Mouse (Mus musculus) layer of hippocampus, adult 9-11 months (tissue): Measurements from ENCODE around the gene Ghrhr.

ENCODE experiments used
- DNase-seq: peaks from one replicate; pipeline ENCODE4 v3.0.0; 2022

Gene Ghrhr

DNA sequence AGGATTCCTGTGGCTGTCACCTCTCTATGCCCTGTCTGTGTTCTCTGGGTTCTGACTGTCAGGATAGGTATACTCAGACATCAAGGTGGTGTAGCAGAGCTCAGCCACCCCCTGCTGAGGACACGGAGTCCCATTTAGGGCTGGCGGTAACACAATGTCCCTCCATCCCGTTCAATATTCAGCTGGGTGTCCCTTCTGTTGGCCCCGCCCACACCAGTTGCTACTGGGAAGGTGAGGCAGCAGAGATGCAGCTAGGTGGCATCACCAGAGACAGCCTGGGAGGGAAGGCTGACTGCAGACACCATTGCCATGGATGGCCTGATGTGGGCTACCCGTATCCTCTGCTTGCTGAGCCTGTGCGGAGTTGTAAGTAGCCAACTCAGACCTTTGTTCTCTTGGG, at the start of gene Ghrhr:
TSS of gene Ghrhr (plus strand) at position 220 of the 400 bp plus-strand sequence.
- DNase-seq, result no peak

DNA sequence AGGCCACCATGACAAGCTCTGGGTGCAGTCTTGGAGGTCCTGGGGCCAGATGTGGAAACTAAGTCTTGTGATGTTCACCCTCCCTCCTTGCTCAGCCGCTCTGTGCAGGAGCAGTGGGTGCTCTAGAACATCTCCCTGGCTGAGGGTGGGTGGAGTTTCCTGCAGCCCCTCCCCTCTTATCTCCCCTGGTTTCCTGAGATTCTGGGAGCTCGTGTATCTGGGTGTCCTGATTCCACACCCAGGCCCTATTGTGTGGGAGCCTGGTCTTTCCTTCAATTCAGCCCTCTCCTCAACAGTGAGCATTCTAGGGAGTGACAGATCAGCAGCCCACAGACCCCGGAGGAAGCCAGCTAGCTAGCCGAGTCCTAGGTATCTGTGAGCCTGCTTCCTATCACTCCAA, 49.8 kb upstream of the Ghrhr start:
- no peak for DNase-seq

DNA sequence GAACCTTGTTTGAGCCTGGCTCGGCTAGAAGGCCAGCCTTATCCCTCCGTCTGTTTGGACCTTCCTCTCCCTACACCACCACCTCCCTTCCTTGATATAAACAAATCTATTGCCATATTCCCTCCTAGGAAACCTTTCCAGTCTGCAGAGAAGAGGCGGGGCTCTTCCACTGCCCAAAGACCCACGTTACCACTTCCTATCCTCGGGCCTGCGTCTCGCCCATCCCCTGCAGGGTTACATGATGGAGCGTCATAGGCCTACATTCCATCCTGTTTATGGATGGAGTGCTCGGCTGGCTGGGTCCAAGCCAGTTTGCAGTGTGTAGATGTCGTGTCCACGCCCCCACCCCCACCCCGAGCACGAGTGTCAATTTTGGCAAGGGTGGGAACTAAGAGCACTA, 48.8 kb upstream of the Ghrhr start:
- DNase-seq, result no peak

DNA sequence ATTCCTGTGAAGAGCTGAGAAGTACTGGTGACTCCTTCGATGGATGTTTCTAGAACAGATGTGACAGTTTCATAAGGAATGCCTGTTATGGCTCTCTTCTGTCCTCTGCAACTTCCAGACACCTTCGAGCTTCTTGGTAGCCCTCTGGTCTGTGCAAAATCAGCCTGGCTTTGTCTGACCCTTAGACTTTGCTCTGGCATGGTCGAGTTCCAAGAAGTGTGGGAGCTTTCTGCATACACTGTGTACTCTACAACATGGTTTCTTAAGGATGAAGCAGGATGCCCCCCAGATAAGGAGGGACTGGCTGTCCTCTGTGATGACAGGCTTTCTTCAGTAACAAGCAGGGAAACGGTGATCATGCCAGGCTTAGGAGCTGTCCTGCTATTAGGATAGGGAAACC, 47.9 kb upstream of the Ghrhr start:
- DNase-seq, result no peak

DNA sequence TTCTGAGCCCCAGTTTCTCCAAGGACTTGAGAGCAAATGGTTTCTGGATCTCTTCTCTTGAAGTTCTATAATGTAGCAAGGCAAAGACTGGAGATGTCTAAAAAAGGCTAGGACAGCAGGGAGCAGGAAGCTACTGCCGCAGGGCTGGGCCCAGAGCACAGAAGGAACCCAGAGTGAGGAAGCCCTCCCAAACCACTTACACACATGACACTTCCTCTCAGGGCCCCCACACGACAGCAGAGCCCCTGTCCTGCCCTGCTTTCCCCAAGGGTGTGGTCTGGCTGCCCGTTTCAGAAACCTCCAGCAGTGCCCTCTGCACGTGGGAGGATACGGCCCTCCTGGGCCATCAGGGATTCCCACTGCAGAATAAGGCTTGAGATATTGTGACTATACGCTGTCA, 44.8 kb upstream of the Ghrhr start:
- DNase-seq, result no peak

DNA sequence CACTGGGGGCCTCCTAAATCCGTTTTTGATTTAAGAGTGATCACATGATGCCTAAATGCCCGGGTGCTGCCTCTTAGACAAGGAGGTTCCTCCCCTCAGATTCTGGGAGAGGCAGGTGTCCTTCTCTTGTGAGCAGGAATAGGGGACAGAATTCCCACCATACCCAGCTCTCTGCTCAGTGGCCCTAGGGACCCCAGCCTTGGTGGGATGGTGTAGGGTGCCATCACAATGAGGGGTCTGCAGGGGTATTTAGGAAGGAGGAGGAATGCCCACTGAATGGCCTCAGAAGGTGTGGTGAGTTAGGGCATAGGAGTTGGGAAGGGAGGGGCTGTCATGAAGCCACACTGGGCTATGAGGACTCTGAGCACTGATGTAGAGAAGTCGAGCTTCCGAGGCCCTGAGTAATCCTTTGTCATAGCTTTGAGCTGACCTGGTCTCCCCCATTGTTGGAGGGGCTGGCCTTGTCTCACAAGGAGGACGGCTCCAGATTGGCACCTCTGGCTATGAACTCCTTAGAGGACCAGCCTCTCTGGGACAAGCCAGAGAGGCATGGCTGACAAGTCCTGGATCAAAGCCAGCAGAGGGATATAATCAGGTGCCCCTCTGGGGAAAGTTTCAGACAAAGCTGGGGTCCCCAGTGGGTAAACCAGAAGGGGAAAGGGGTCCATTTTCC, 43.9 kb upstream of the Ghrhr start:
- DNase-seq, result no peak

DNA sequence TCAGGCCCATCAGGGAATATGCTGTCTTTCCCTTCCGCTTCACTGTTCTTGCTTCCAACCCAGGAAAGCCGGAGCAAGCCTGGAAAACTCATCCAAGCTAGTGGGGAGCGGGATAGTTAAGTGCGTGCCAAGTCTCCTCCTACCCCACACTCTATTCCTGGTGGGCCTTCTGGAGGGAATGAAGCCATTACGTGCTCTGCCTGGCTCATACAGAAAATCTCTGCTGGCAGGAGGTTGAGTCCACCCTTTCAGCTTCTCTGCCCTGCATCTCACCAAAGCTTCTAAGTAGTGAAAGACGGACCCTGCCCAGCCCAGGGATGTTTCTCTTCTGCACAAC, 43.4 kb upstream of the Ghrhr start:
- no peak for DNase-seq

DNA sequence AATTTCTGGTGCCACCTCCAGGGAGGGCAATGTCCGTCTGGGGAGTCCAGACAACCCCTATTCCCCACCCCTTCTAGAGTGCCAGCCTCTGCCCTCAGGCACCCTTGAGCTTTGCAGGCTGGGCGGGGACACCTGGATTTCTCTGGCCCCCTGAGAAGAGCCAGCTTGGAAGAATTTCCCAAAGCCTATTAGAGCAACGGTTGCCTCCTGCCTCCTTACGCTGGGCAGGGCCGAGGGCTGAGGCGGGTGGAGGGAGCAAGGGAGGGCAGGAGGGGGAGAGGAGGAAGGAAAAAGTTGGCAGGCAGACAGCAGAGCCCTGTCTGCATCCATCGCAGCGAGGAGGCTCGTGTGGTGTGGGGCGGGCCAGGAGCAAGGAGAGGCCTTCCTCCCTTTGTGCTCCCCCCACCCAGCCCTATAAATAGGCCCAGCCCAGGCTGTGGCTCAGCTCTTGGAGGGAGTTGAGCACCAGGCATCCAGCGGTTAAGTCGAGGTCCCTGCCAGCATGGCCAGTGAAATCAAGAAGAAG, 40.0 kb upstream of the Ghrhr start, which contains the start of gene Aqp1:
TSS of gene Aqp1 (plus strand) at position 444 of the 526 bp plus-strand sequence.
- no peak for DNase-seq

DNA sequence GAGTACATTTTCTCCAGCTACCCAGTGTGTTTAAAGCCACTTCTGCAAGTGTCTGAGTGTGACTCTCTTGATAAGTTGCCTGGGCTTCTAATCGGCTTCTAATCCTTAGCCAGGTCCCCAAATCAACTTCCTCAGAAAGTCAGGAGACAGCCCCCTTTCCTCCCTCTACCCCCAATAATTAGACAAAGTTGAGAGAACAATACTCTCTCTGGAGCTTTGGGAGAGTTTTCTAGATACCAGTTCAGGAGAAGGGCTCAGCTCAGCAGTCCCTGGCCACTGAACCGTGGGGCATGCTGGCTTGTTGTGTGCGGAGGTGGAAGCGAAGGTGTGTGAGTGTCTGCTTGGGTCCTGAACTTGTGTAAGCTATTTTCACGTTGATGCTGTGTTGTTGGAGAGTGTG, 38.9 kb upstream of the Ghrhr start:
- DNase-seq, result no peak

DNA sequence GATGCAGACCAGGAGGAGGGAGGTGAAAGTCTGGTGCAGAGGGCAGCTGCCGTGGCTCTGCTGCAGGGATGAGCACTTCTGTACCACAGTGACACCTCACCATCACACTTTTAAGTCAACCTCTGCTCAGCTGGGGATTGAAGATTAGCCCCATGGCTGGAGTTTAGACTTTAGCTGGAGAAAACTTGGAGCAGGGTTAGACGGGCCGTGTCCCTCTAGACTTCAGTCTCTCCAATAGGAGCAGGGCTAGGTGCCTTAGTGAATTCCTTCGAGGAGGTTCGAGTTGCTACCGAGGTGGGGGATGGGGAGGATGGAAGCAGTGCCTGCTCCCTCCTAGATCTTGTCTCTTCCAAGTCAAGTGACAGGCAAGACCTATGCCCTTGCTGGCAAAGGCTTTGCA, 38.0 kb upstream of the Ghrhr start:
- DNase-seq, result no peak

DNA sequence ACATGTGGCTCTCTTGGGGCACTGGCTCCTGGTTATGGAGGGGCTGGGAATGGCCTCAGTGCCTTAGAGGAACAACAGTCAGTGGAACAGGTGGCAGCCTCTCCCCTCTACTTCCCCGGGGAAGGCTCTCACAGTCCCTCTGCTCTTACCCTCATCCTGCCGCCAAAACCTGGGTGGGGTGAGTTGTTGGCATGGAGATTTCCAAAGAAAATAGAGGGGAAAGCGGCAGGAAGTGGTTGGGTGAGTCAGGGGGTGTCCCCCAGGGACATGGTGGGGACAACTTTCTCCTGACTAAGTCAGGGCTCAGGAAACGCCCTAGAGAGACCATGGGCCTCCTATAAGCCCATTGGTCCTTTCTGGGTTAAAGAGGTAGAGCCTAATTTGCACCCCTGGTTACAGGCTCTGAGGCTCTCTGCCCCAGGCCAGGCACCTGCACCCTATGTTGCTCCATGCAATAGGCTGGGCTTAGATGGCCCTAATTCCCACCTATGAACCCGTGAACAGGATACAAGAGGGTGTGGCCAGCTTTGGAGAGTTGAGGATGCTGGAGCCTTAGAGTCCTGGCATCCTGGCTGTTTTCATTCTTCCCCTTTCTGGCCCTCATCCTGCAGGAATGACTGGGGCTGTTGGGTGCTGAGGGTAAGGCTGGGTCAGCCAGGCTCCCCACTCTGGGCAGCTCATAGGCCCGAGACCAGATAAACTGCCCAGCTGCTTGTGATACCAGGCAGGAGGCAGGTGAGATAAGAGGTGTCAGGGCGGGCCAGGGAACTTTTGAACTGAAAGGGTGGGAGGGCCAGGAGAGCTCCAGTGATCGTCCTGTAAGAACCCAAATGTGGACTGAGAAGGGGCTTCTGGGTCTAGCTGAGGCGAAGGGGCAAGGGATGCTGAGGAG, 36.9 kb upstream of the Ghrhr start:
- no peak for DNase-seq

DNA sequence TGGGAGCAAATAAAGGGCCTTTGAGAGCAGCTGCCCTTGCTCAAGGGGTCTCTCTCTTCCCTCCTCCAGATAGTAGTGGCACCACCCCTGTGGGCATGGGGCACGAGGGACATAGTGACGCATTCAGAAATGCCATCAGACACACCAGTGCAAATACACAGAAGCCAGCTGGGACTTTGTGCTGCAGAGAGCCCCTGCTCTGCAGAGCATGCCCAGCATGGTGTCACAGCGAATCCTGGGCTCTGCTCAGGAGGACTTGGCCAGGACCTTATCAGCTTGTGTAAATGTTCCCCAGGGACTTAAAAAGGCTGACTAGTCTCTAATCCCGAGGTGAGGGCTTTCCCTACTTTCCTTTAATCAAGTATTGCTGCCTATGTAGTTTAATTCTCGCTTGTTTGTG, 34.4 kb upstream of the Ghrhr start:
- DNase-seq, result no peak

DNA sequence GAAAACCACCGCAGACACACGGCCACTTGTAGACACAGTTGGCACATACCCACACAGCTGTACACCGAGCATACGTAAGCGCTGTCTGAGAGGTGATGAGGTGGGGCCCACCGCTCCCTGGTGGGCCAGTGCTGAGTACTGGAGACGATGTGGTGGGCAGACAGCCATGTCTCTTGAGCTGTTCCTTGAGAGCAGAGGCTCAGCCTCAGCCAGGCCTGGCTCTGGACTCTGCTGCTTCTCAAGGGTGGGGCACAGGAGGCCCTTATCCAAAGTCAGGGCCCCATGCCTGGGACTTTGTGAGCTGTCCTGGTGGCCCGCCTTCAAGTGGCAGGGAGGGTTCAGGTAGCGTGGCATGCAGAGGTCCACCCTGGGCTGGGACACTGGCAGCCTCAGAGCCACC, 33.8 kb upstream of the Ghrhr start:
- DNase-seq, result no peak

DNA sequence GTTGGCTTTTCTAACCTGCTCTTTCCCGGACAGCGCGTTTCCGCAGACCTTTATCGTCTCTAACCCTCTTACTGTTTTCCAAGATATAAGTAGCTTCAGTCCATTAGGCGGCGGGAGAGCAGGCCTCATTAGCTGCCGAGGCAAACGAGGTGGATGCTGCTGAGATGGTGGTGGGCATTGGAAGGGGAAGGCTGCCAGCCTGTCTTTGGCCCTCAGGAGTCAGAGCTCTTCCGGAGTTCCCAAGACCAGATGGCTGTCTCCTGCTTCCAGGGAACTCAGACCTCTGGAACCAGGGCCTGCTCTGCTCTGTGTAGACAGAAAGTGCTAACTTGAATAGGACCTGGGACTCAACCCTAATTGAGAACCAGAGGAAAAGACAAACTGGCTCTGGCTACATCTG, 32.6 kb upstream of the Ghrhr start:
- no peak for DNase-seq

DNA sequence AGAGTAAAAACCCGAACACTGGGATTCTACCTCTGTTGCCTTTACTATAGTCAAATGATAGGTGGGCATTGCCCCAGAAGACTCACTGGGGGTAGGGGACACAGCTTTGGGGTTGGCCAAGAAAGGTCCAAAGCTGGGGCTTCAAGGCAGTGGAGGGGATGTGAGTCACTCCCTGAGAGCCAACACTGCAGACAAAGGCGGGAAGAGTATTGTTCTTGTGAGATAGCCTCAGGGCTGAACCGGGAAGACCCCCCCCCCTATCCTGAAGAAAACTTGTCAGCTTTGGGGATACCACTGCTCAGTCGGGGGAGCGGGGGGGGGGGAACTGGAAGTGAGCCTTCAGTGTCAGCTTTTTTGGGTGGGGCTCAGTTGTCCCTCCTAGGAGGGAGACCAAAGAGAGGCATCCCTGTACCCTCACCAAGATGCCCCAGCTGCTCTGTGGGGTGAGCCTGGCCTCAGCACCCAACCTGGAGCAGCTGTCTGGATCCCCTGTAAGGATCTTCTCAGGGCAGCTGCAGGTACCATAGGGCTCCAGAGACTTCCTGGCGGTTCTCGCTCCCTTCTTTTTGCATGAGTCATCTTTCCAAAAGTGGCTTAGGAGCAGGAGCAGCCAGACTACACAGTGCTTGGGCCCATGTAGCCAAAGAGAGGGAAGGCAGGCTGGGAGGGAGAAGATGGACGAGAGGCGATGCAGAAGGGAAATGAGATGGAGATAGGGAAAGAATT, 31.6 kb upstream of the Ghrhr start:
- DNase-seq, result no peak

DNA sequence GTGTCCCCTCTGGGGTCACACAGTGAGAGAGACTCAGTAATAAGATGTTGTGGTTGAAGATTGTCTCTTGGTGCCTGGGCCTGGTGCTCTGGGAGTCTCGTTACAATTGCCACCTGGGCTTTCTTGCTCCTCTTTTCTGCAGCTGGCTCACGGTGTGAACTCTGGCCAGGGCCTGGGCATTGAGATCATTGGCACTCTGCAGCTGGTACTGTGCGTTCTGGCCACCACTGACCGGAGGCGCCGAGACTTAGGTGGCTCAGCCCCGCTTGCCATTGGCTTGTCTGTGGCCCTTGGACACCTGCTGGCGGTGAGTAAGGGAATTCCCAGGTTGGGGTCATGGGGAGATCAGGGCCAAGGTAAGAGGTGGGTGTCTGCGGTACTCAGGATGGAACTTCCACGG, 30.8 kb upstream of the Ghrhr start:
- no peak for DNase-seq

DNA sequence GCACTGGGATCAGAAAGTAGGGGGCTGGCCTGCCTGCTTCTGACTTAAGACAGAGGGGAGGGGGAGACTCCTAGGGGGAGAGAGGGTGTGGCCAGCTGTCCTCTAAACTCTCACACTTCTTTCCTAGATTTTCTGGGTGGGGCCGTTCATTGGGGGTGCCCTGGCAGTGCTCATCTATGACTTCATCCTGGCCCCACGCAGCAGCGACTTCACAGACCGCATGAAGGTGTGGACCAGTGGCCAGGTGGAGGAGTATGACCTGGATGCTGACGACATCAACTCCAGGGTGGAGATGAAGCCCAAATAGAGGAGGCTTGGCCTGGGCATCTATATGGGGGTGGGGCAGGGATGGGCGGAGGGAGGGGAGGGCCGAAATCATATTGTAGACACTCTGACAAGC, 29.6 kb upstream of the Ghrhr start:
- DNase-seq, result no peak

DNA sequence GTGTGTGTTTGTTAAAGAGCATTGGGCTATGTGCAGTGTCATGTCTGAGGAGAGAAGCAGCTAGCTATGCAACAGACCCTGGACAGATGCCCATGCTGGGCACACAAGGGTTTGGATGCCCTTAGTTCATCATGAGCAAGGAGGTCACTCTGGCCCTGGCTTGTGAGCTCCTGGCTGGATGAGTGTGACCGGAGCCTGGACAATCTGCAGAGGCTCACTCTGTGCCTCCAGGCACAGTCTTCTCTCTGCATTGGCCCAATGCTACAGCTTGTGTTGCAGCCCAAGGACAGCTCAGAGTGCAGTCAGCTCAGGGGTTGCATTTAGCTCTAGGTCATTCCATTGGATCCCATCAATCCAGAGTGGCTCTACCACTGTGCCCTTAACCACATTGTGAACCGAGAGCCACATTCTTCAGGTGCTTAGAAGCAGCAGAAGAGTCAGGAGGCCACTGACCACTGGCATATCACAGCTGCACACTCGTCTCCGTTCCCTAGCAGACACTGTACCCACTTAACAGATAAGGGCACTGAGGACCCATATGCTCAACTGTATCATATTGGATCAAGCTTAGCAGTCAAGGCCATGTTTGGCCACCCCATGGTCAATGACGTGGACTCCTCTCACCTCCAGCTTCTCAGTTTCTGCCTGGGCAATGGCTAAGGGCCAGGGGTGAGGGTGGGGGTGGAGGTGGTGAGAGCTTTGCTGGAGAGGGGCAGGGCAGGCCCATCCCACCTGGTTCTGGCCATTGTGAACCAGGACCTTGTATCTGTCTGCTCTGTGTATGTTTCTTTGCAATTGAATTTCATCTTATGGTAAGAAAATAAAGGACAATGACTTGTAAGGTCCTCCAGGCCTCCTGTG, 28.2 kb upstream of the Ghrhr start:
- no peak for DNase-seq

DNA sequence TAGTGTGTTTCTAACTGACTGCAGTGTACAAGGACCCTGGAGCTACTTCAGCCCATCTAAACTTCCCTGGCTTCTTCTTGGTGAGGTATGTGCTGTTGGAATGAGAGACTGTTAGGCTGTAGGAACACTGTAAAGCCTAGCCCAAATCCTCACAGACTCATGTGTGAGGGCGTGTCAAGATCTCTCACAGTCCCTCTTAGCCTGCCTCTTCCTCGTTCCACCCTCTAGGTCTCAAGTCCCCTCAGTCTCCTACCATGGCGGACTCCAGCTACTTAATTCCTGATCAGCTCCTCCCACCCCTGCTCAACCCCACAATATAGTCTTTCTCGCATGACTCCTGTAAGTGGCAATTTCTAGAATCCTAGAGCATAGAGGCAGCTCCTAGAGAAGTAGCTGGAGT, 26.9 kb upstream of the Ghrhr start:
- DNase-seq, result no peak

DNA sequence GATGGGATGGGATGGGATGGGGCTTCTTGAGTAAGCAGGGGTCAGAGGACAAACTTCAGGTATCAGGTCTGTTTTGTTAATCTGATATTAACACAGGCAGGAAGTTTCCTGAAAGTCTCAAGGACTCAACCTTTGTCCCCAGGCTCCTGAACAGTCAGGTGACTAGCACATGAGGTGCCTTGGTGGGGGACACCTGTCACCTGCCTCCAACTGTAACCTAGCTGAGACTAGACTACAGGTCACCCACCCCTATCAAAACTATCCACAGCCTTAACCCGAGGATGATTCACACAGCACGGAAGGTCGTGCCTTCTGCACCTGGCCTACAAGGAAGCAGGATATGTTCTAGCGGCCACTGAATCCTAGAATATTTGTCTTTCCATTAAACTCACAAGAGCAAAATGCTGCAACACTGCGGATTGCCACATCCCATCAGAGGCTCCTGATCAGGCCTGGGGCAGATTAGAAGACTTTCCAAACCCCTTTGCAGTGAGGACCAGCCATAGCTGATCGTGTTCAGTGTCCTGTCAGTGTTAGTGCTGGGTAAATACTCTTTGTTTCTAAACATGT, 25.6 kb upstream of the Ghrhr start:
- no peak for DNase-seq

DNA sequence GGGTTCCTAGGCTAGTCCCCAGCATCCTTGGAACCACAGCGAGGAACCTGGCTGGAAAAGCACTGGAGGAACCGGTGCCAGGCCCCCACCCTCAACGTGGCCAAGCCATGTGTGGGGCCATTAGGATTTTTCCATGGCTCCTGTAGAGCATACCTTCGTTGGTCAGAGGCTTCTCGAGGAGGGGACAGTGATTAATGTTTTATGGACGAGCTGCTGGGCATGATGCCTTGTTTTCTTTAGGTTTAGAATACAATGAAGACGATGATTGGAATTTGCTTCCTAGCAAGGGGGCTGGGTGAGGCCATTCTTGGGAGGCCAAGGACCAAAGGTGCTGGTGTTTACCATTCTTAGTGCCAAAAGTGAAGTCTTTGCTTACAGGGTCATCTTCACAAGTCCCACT, 24.4 kb upstream of the Ghrhr start:
- DNase-seq, result no peak

DNA sequence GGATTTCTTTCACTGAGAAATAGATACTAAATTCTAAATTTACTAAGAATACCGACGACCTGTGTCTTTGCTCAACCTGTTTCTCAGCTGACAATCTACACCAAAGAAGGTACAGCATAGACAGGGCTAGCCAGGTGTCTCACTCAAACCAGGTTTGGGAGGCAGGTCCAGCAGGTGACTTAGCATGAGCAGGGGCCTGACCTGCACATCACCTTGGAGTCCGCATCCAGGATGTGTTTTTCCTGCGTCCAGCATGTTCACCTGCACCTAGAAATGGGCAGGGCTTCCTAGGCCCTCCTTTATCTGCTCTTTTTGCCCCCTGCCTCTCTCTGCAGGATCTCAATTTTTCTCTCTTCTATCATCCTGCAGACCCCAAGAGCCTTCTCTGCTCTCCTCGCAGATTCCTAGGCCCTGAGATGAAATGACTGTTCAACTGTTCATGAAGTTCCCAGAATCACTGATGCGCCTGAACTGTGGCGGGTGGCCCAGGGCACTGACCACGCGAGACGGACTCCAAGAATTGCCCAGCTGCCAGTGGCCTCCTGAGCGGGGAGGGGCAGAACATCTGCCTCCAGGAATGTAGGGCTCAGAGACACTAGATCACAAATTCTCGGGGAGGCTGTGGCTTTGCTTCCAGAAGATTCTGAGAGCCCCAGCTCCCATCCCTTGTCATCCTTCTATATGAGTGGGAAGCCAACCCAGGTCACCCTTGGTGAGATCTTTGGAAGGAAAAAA, 22.2 kb upstream of the Ghrhr start:
- DNase-seq, result no peak
